Mouse (Mus musculus): ENCODE measurements at regions not wholly inside any gene's neighbourhood (a gene's known extent, or its start where the extent isn't known, plus 50 kb on each side); places are given as distances from the start of the nearest gene placed in this dataset.

GRCm38 (mm10) chr19:35493721-35494120 lies 563.6 kb downstream of the Htr7 start:
- TF ChIP-seq CTCF (IDR thresholded peaks at IDR 0.05): no peak
- no peak for TF ChIP-seq EP300 (IDR thresholded peaks at IDR 0.05)

Data from lung, postnatal 0 days (tissue).